Comparison of ENCODE assay signal across 10 mouse cellular contexts in the genomic region with DNA sequence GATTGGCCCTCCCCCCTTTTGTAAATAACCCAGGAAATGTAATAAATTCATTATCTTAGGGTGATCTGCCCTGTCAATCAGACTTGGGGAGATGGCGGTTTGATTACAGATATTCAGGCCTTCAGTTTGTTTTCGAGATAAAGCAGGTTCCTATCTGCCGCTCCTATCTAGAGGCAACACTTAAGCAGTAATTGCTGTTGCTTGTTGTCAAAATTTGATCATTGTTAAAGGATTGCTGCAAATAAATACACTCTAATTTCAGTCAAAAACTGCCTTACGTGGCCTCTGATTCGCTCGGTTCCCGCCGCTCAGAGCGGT. TPM values are rescaled to one million over a fixed set of nuclear protein-coding genes. Genes with fewer than 3 reads are reported as not detected.
DNase-seq lines count a peak whose midpoint lies in the region; ATAC-seq and TF ChIP-seq lines count a peak whose summit lies in the region.
"Had no signal": no experiment of that assay in that cellular context is flagged by ENCODE, and none has a peak within 500 bp of the region (broad histone marks: within the 10 kb centered on the region; RNA-seq: fewer than 3 reads in every experiment).

No protein-coding gene starts in this region.

- H3K27me3 ChIP-seq in kidney, embryonic 16.5 days (ENCODE audit: insufficient read depth, low read length): peaks cover 9% of the 10 kb centered on the region; the same call in 1 of the 2 replicates
- peaks cover 81% of the 10 kb centered on the region for H3K27me3 ChIP-seq in embryonic facial prominence, embryonic 14.5 days (replicated peaks; ENCODE audit: control insufficient read depth, insufficient read depth, low read length)
- H3K27me3 ChIP-seq in intestine, embryonic 14.5 days (replicated peaks; ENCODE audit: control insufficient read depth, insufficient read depth, low read length): peaks cover 97% of the 10 kb centered on the region
- no peaks in the 10 kb centered on the region for H3K27me3 ChIP-seq in myocyte (ENCODE audit: control insufficient read depth, insufficient read depth, insufficient read length)

- TF ChIP-seq POLR2A in myocyte (IDR thresholded peaks at IDR 0.05; ENCODE audit: insufficient read length, low read depth): no peak

- H3ac ChIP-seq in myocyte (ENCODE audit: control insufficient read depth, insufficient read length): no peak overlapping the region

- peaks cover 25% of the 10 kb centered on the region for H3K79me2 ChIP-seq in myocyte (ENCODE audit: control insufficient read depth, insufficient read depth)

- H3K9me3 ChIP-seq in kidney, embryonic 16.5 days (ENCODE audit: low read length): no peaks in the 10 kb centered on the region
- no peaks in the 10 kb centered on the region for H3K9me3 ChIP-seq in embryonic facial prominence, embryonic 14.5 days (ENCODE audit: control insufficient read depth, low read length)
- H3K9me3 ChIP-seq in intestine, embryonic 14.5 days (ENCODE audit: control insufficient read depth, low read length): no peaks in the 10 kb centered on the region

- 0 out of 2 replicates have a peak, but pooled peaks cover 4% of the 10 kb centered on the region for H3K36me3 ChIP-seq in kidney, embryonic 16.5 days (ENCODE audit: insufficient read depth, low read length)
- no peaks in the 10 kb centered on the region; the same call in 1 of the 2 replicates for H3K36me3 ChIP-seq in embryonic facial prominence, embryonic 14.5 days (ENCODE audit: control insufficient read depth, insufficient read depth, low read length)
- H3K36me3 ChIP-seq in intestine, embryonic 14.5 days (ENCODE audit: control insufficient read depth, insufficient read depth, low read length): no peaks in the 10 kb centered on the region
- peaks cover 3% of the 10 kb centered on the region for H3K36me3 ChIP-seq in myocyte (ENCODE audit: control insufficient read depth, insufficient read depth)

- H3K4me1 ChIP-seq in kidney, embryonic 16.5 days (ENCODE audit: insufficient read depth, low read length): peaks cover 36% of the 10 kb centered on the region
- H3K4me1 ChIP-seq in embryonic facial prominence, embryonic 14.5 days (ENCODE audit: control insufficient read depth, insufficient read depth, low read length): no peaks in the 10 kb centered on the region; the same call in none of the 2 replicates
- peaks cover 7% of the 10 kb centered on the region for H3K4me1 ChIP-seq in intestine, embryonic 14.5 days (replicated peaks; ENCODE audit: control insufficient read depth, insufficient read depth, low read length)

- peak overlapping the region; percentile 62 for H3K4me3 ChIP-seq in kidney, embryonic 16.5 days (ENCODE audit: low read length)
- peak overlapping the region; percentile 50 for H3K4me3 ChIP-seq in embryonic facial prominence, embryonic 14.5 days (ENCODE audit: low read depth, low read length)
- peak overlapping the region; percentile 24; the same call in 1 of the 2 replicates for H3K4me3 ChIP-seq in intestine, embryonic 14.5 days (ENCODE audit: low read depth, low read length)
- peak overlapping the region; percentile 80 for H3K4me3 ChIP-seq in myocyte

- H3K9ac ChIP-seq in kidney, embryonic 16.5 days (replicated peaks; ENCODE audit: low read length): peak overlapping the region; percentile 85
- peak overlapping the region; percentile 81 for H3K9ac ChIP-seq in embryonic facial prominence, embryonic 14.5 days (ENCODE audit: low read depth, low read length)
- no peak overlapping the region for H3K9ac ChIP-seq in intestine, embryonic 14.5 days (ENCODE audit: low read length)
- H3K9ac ChIP-seq: liver, embryonic 14.5 days had no signal

- peak overlapping the region; percentile 67 for H3K27ac ChIP-seq in kidney, embryonic 16.5 days (ENCODE audit: low read length)
- H3K27ac ChIP-seq in embryonic facial prominence, embryonic 14.5 days (replicated peaks; ENCODE audit: low read depth, low read length): peak overlapping the region; percentile 79
- H3K27ac ChIP-seq in intestine, embryonic 14.5 days (ENCODE audit: low read depth): no peak overlapping the region
- H3K27ac ChIP-seq: liver, embryonic 14.5 days had no signal

- H3K4me2 ChIP-seq in kidney, embryonic 16.5 days (replicated peaks; ENCODE audit: low read depth, low read length): peak overlapping the region; percentile 81
- peak overlapping the region; percentile 66 for H3K4me2 ChIP-seq in embryonic facial prominence, embryonic 14.5 days (ENCODE audit: low read depth, low read length)
- H3K4me2 ChIP-seq in intestine, embryonic 14.5 days (ENCODE audit: low read length): no peak overlapping the region
- no peak overlapping the region for H3K4me2 ChIP-seq in myocyte (ENCODE audit: low read depth)

- 4% methylated on average over 9 of the region's 9 CpGs for WGBS in kidney, embryonic 16.5 days
- WGBS in embryonic facial prominence, embryonic 14.5 days: 6% methylated on average over 9 of the region's 9 CpGs
- 7% methylated on average over 9 of the region's 9 CpGs for WGBS in intestine, embryonic 14.5 days

- ATAC-seq in kidney, embryonic 16.5 days (ENCODE audit: low FRiP score, low TSS enrichment): no peak
- no peak for ATAC-seq in embryonic facial prominence, embryonic 14.5 days (ENCODE audit: low read depth)
- no peak for ATAC-seq in intestine, embryonic 14.5 days (replicated peaks; ENCODE audit: low FRiP score, low TSS enrichment, low read depth)
- no peak for ATAC-seq in megakaryocyte progenitor cell, adult 5-6 weeks (replicated peaks; ENCODE audit: poor library complexity)

- DNase-seq in kidney, postnatal 14 days: no peak
- no peak for DNase-seq in embryonic facial prominence, embryonic 14.5 days (ENCODE audit: low spot score)
- DNase-seq in intestine, embryonic 14.5 days (ENCODE audit: low spot score): peak; percentile 63
- no peak for DNase-seq in embryo, embryonic 9.5 days (ENCODE audit: extremely low spot score)
- DNase-seq in ovary, adult 18-20 months (ENCODE audit: low spot score): no peak
- DNase-seq: gastrocnemius, postnatal 14 days had no signal

TF ChIP-seq in myocyte, 11 proteins besides CTCF, POLR2A, EP300 and RAD21:
- TF ChIP-seq MYOG (IDR thresholded peaks at IDR 0.05; ENCODE audit: control insufficient read depth in 1 of 3, insufficient read depth in 1 of 3, insufficient read length in 2 of 3, low read depth in 2 of 3) (no peak), USF1 (IDR thresholded peaks at IDR 0.05; ENCODE audit: low read depth) (no peak), REST (IDR thresholded peaks at IDR 0.05; ENCODE audit: insufficient read depth, insufficient read length) (no peak), POLR2AphosphoS2 (IDR thresholded peaks at IDR 0.05; ENCODE audit: insufficient read length, low read depth) (no peak), TCF3 (IDR thresholded peaks at IDR 0.05; ENCODE audit: insufficient read length, low read depth) (no peak), E2F4 (IDR thresholded peaks at IDR 0.05; ENCODE audit: insufficient read depth) (no peak), MYOD1 (IDR thresholded peaks at IDR 0.05; ENCODE audit: control insufficient read depth in 1 of 3, insufficient read length in 2 of 3, low read depth in 2 of 3) (no peak), MAX (IDR thresholded peaks at IDR 0.05; ENCODE audit: low read depth) (no peak), SRF (IDR thresholded peaks at IDR 0.05; ENCODE audit: control insufficient read depth, insufficient read length, low read depth) (no peak), CEBPB (IDR thresholded peaks at IDR 0.05; ENCODE audit: insufficient read depth, poor library complexity, severe bottlenecking) (no peak)
TF ChIP-seq in myocyte: peak in this region for 0.

RNA-seq across cellular contexts. Expression of a gene that starts 3.9 kb away (rescaled TPM):
- polyA plus RNA-seq in kidney, embryonic 16.5 days (2015; fragmentation: Nextera tagmentation; extraction: Ambion mirVana): 2.3 and 3.3 TPM in 2 replicates
- 6.7 and 7.3 TPM in 2 replicates for polyA plus RNA-seq in embryonic facial prominence, embryonic 14.5 days (2014; fragmentation: Nextera tagmentation; extraction: Ambion mirVana)
- polyA plus RNA-seq in intestine, embryonic 14.5 days (2014; fragmentation: Nextera tagmentation; extraction: Ambion mirVana): 0.17 and 0.18 TPM in 2 replicates
- polyA plus RNA-seq in myocyte (2012; fragmentation: generic; extraction: Trizol): 3.4 TPM
- total RNA-seq in megakaryocyte progenitor cell, adult 5-6 weeks (2015): 0.02 TPM in 1 of 2 replicates, not detected in the other
- not detected in 2 replicates for total RNA-seq in megakaryocyte progenitor cell, adult 5-6 weeks (2017)

Comparison
In these comparisons a context has a peak if more than half of its experiments do, and no peak if none do; other contexts are left out.
1. H3K4me2 ChIP-seq: peak in kidney, embryonic 16.5 days (single experiment) and embryonic facial prominence, embryonic 14.5 days (single experiment); none in intestine, embryonic 14.5 days (single experiment) and myocyte (single experiment).
2. H3K4me3 ChIP-seq: peak in every context shown above with its lines; median percentile 80 in myocyte; 62 in kidney, embryonic 16.5 days; 50 in embryonic facial prominence, embryonic 14.5 days; 24 in intestine, embryonic 14.5 days.